Mouse (Mus musculus): ENCODE measurements at regions not wholly inside any gene's neighbourhood (a gene's known extent, or its start where the extent isn't known, plus 50 kb on each side); places are given as distances from the start of the nearest gene placed in this dataset.

DNA sequence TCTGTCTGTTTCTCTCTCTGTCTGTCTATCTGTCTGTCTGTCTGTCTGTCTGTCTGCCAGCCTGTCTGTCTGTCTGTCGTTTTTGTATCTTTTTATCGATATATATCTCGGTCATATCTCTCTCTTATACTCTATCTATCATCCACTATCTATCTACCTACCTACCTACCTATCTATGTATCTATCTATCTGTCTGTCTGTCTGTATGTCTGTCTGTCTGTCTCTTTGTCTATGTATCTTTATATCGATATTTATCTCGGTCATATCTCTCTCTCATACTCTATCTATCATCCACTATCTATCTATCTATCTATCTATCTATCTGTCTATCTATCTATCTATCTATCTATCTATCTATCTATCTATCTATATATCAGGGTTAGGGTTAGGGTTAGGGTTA lies 533.9 kb downstream of the Zfy1 start:
- ATAC-seq (replicated peaks; ENCODE audit: low FRiP score) = peak; percentile 47; the same call in 1 of the 2 replicates
- H3K9ac ChIP-seq (ENCODE audit: low read depth, low read length) = no peak overlapping the region
- H3K9me3 ChIP-seq (ENCODE audit: control insufficient read depth, low read length) = peaks cover 6% of the 10 kb centered on the region
- DNase-seq (ENCODE audit: low spot score) = no peak
- WGBS = 91% methylated on average over 2 of the region's 5 CpGs
- no peak overlapping the region for H3K4me2 ChIP-seq
- H3K4me1 ChIP-seq (replicated peaks; ENCODE audit: control insufficient read depth, insufficient read depth, low read length) = no peaks in the 10 kb centered on the region
- H3K36me3 ChIP-seq (ENCODE audit: control insufficient read depth, insufficient read depth, low read length) = no peaks in the 10 kb centered on the region
- H3K4me3 ChIP-seq (ENCODE audit: low read depth, low read length) = no peak overlapping the region
- H3K27ac ChIP-seq (ENCODE audit: low read depth, low read length) = no peak overlapping the region
- H3K27me3 ChIP-seq (replicated peaks; ENCODE audit: control insufficient read depth, insufficient read depth, low read length) = no peaks in the 10 kb centered on the region
